Mouse (Mus musculus): ENCODE measurements around the gene Slc37a2. TPM values are rescaled to one million over a fixed set of nuclear protein-coding genes. Genes with fewer than 3 reads are reported as not detected.
A peak's percentile ranks its signal among the peaks of the same experiment; 100 is the strongest.

Slc37a2 gene
- polyA plus RNA-seq, 1 experiment from 2014 or later: 20.1 TPM

DNA sequence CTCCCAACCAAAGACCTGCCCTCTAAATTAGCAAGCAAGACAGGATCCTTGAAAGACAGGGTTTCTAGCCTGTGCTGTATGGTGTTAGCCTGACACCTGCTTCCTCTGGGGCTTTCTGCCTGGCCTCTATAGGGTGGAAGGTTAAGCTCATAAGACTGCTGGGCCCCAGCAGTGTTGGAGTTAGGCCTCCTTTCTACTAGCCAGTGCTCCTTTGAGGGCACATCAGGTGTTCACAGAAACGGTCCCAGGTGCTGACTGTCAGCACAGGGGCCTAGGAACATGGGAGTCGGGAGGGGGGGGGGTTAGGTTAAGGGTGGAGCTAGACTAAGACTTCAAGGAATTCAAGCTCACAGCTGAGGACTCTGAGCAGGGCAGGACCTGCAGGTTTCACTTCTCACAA lies 10.1 kb downstream of the Slc37a2 start:
- TF ChIP-seq CTCF (IDR thresholded peaks at IDR 0.05; ENCODE audit: low read depth): no peak
- H3K4me1 ChIP-seq (replicated peaks; ENCODE audit: control insufficient read depth, insufficient read depth, low read length): peaks cover 8% of the 10 kb centered on the region; the same call in 1 of the 2 replicates
- no peak overlapping the region for H3K9ac ChIP-seq (ENCODE audit: low read depth, low read length)
- WGBS: 25% methylated on average over 2 of the region's 2 CpGs
- H3K4me3 ChIP-seq (ENCODE audit: low read depth, low read length): no peak overlapping the region
- H3K4me2 ChIP-seq (replicated peaks; ENCODE audit: low read depth): 0 out of 2 replicates have a peak overlapping the region, but pooled peaks have one; percentile 3
- H3K27me3 ChIP-seq (replicated peaks; ENCODE audit: control insufficient read depth, insufficient read depth, low read length): no peaks in the 10 kb centered on the region
- H3K36me3 ChIP-seq (ENCODE audit: control insufficient read depth, insufficient read depth): no peaks in the 10 kb centered on the region
- ATAC-seq: peak; percentile 84
- no peaks in the 10 kb centered on the region for H3K9me3 ChIP-seq (ENCODE audit: control insufficient read depth)
- peak overlapping the region; percentile 87 for H3K27ac ChIP-seq (ENCODE audit: low read depth, low read length)

DNA sequence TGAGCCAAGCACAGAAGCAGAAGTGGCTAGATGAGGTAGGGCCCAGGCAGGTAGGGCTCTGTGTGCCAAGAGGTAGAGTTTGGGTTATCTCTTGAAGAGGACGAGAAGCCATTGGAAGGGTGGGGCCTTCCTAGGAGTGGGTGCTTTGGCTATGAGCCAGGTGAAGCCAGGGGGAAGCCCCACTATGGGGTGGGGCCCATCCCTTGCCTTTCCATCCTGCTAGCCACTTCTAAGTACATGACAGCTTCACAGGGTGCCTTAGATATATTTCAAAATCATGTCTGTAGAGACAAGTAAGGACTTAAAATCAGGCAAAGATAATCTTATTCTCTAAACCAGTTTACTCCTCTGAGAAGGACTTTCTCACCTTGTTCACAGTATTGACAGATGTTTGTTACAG lies 10.9 kb downstream of the Slc37a2 start:
- H3K4me2 ChIP-seq (replicated peaks; ENCODE audit: low read depth): no peak overlapping the region
- no peak for TF ChIP-seq CTCF (IDR thresholded peaks at IDR 0.05; ENCODE audit: low read depth)
- peaks cover 8% of the 10 kb centered on the region; the same call in 1 of the 2 replicates for H3K4me1 ChIP-seq (replicated peaks; ENCODE audit: control insufficient read depth, insufficient read depth, low read length)
- peak overlapping the region; percentile 87; the same call in 1 of the 2 replicates for H3K27ac ChIP-seq (ENCODE audit: low read depth, low read length)
- no peak overlapping the region for H3K9ac ChIP-seq (ENCODE audit: low read depth, low read length)
- H3K27me3 ChIP-seq (replicated peaks; ENCODE audit: control insufficient read depth, insufficient read depth, low read length): no peaks in the 10 kb centered on the region
- ATAC-seq: no peak
- H3K36me3 ChIP-seq (ENCODE audit: control insufficient read depth, insufficient read depth): no peaks in the 10 kb centered on the region
- no peak overlapping the region for H3K4me3 ChIP-seq (ENCODE audit: low read depth, low read length)
- WGBS: 10% methylated on average over 1 of the region's 1 CpGs
- H3K9me3 ChIP-seq (ENCODE audit: control insufficient read depth): no peaks in the 10 kb centered on the region

GRCm38 (mm10) chr9:37242764-37243163 lies 12.8 kb downstream of the Slc37a2 start:
- no peak overlapping the region for H3K27ac ChIP-seq (ENCODE audit: low read depth, low read length)
- 88% methylated on average over 3 of the region's 3 CpGs for WGBS
- H3K9me3 ChIP-seq (ENCODE audit: control insufficient read depth): no peaks in the 10 kb centered on the region
- H3K27me3 ChIP-seq (replicated peaks; ENCODE audit: control insufficient read depth, insufficient read depth, low read length): no peaks in the 10 kb centered on the region
- ATAC-seq: no peak
- no peak overlapping the region for H3K4me3 ChIP-seq (ENCODE audit: low read depth, low read length)
- H3K9ac ChIP-seq (ENCODE audit: low read depth, low read length): no peak overlapping the region
- no peak overlapping the region for H3K4me2 ChIP-seq (replicated peaks; ENCODE audit: low read depth)
- H3K36me3 ChIP-seq (ENCODE audit: control insufficient read depth, insufficient read depth): no peaks in the 10 kb centered on the region
- no peak for TF ChIP-seq CTCF (IDR thresholded peaks at IDR 0.05; ENCODE audit: low read depth)
- peaks cover 2% of the 10 kb centered on the region; the same call in 1 of the 2 replicates for H3K4me1 ChIP-seq (replicated peaks; ENCODE audit: control insufficient read depth, insufficient read depth, low read length)

DNA sequence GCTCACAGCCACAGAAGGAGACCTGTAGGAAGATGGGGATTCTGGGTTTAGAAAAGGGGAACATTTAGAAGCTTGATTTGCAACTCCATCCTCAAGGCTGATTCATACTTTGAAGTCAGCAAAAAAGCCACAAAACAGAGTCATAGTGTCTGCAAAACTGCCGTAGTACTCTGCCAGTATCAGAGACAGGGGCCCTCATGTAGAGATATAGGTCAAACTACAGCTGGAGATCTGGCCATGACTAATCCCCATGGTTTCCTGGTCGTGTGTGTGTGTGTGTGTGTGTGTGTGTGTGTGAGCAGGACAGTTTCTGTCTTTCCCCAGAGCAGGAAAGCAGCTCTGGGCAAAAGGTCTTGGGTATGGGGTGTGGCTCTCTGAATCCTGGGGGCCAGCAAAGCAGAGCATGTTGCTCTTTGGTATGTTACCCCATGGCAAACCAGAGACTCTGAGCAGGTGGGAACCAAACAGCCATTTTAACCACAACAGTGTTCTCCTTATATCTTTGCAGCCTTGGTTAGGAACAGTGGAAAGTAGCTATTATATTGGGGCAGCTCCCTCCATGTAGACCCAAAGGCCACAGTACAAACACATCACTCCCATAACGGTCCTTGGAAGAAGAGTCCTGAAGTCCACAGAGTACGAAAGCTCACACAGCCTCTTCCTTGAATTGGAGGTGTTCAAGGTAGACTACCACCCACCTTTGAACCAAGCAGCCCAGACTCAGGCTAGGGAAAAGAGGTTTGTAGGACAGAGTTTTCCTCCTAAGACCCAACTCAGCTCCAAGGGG lies 19.4 kb downstream of the Slc37a2 start:
- peak; percentile 87 for ATAC-seq
- Histone ChIP-seq H3K4me2 (replicated peaks; ENCODE audit: low read depth) (no peak overlapping the region), H3K4me1 (replicated peaks; ENCODE audit: control insufficient read depth, insufficient read depth, low read length) (peaks cover 12% of the 10 kb centered on the region), H3K9me3 (ENCODE audit: control insufficient read depth) (no peaks in the 10 kb centered on the region), H3K27ac (ENCODE audit: low read depth, low read length) (peak overlapping the region; percentile 68), H3K36me3 (ENCODE audit: control insufficient read depth, insufficient read depth) (peaks cover 9% of the 10 kb centered on the region; the same call in 1 of the 2 replicates), H3K9ac (ENCODE audit: low read depth, low read length) (no peak overlapping the region), H3K27me3 (replicated peaks; ENCODE audit: control insufficient read depth, insufficient read depth, low read length) (no peaks in the 10 kb centered on the region), H3K4me3 (ENCODE audit: low read depth, low read length) (no peak overlapping the region)
- WGBS: 42% methylated on average over 4 of the region's 4 CpGs
- TF ChIP-seq CTCF (IDR thresholded peaks at IDR 0.05; ENCODE audit: low read depth): no peak

DNA sequence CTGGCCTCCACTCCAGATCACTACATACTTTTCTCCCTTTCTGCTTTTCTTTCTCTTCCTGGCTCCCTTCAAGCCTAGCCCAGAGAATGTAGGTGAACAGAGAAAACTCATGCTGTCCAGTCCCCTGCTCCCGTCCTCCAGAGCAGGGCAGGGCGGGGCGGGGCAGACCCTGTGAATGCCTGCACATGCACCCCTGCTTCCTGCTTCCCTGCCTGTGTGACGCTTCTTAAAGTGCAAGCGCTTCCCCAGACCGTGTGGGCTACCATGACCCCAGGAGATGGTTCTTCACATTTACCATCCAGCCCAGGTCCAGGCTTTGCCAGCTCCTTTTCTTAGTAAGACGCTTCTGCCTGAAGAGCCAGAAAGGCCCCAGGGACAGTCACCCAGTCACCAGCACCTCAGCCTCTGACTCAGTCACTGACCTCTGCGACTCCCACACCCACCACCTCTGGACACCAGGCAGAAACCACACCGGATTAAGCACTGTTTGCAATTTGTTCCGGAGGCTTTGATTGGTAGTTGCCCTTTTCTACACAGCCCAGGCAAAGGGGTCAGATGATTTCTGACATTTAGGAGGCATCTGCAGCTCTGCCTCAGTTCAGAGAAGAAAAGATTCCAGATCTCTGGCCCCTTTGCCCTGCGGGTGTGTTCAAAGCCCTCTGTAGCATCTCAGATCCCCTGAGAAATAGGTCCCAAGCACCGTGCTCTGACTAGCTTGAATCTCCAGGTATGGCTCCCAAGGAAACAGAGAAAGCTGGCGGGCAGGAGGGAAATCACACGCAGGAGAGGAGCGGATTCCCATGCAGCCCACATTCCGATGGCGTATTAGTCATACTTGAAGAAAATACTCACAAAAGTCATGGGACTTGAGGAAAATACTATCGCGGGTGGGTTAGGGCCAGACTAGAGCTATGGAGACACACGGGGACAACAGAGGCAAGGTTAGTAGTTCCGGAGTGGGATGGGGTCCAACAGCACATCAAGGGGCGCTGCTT lies 23.0 kb downstream of the Slc37a2 start:
- Histone ChIP-seq H3K9ac (ENCODE audit: low read depth, low read length) (no peak overlapping the region), H3K36me3 (ENCODE audit: control insufficient read depth, insufficient read depth) (peaks cover 7% of the 10 kb centered on the region; the same call in 1 of the 2 replicates), H3K4me3 (ENCODE audit: low read depth, low read length) (no peak overlapping the region), H3K4me2 (replicated peaks; ENCODE audit: low read depth) (no peak overlapping the region), H3K4me1 (replicated peaks; ENCODE audit: control insufficient read depth, insufficient read depth, low read length) (peaks cover 12% of the 10 kb centered on the region), H3K27ac (ENCODE audit: low read depth, low read length) (no peak overlapping the region; the same call in 1 of the 2 replicates), H3K9me3 (ENCODE audit: control insufficient read depth) (no peaks in the 10 kb centered on the region), H3K27me3 (replicated peaks; ENCODE audit: control insufficient read depth, insufficient read depth, low read length) (no peaks in the 10 kb centered on the region)
- no peak for TF ChIP-seq CTCF (IDR thresholded peaks at IDR 0.05; ENCODE audit: low read depth)
- 63% methylated on average over 22 of the region's 22 CpGs for WGBS
- ATAC-seq: no peak

Measured in intestine, postnatal 0 days (tissue).